Mouse (Mus musculus): ENCODE measurements around the gene Gm47996.
"Not testable (repeated sequence)": the region's sequence is repeated elsewhere in the genome, so short reads cannot be mapped to it uniquely, and the experiment has no call there.

The Gm47996 gene

DNA sequence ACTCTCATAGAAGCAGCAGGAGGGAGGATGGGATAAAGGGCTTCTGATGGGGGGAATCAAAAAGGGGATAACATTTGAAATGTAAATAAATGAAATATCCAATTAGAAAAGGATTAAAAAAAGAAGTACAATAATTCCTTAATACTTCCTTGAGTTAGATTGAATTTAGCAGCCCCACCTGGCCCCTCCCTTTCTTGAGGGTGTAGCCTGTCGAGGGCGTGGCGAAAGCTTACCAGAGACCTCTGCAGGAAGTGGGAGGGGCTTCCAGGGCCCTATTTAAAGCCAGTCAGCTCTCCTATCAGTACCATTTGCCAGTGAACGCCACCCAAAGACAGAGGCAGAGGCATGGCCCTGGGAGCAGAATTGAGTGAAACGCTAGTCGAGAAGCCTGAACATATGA, 6.1 kb upstream of the Gm47996 start, which contains the start of gene 3110040M04Rik:
Gene 3110040M04Rik (plus strand): TSS at position 304 of the 400 bp plus-strand sequence.
- DNase-seq (ENCODE audit: extremely low read depth, low read depth, low spot score) = not testable (repeated sequence)

DNA sequence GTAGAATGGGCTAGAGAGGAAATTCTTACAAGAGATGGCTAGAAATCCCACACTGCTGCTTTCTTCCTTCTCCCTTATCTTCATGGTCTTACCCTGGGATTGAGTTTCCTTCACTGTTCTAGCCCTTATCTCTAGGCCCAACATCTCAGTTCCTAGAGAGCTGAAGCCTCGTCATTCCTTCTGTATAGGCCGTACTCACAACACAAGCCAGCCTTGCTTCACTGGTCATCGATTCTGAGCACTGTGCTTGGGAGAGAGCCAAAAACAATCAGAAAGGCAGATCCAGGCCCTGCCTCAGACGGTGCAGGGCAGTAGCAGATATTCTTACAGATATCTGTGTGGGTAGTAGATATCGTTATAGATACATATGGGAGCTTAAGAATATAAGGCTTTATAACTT, 1.4 kb upstream of the Gm47996 start:
- DNase-seq (ENCODE audit: extremely low read depth, low read depth, low spot score) = not testable (repeated sequence)

DNA sequence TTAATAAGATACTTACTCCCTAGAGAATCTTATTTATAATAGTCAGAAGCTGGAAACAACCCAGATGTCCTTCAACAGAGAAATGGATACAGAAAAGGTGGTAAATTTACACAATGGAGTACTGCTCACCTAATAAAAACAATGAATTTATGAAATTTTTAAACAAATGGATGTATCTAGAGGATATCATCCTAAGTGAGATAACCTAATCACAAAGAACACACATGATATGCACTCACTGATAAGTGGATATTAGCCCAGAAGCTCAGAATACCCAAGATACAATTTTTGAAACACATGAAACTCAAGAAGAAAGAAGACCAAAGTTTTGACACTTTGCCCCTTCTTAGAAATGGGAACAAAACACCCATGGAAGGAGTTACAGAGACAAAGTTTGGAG, 987 bp upstream of the Gm47996 start:
- not testable (repeated sequence) for DNase-seq (ENCODE audit: extremely low read depth, low read depth, low spot score)

DNA sequence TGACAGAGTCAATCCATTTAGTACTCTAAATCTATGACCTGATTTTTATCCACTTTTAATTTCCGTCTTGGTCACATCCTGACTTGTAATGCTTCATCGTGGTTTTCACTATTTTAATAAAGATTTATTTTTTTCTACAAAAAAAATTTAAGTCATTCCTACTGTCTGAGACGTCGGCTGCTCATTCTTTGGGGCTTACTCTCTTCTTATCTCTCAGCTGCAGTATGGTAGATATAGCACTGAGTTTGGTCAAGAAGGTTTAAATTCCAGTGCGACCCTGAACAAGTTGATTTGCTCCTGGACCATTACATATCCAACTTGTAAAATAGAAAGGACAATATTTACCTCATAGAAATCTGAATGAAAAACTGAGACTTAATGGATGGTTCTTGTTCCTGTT, 1.7 kb downstream of the Gm47996 start:
- not testable (repeated sequence) for DNase-seq (ENCODE audit: extremely low read depth, low read depth, low spot score)

DNA sequence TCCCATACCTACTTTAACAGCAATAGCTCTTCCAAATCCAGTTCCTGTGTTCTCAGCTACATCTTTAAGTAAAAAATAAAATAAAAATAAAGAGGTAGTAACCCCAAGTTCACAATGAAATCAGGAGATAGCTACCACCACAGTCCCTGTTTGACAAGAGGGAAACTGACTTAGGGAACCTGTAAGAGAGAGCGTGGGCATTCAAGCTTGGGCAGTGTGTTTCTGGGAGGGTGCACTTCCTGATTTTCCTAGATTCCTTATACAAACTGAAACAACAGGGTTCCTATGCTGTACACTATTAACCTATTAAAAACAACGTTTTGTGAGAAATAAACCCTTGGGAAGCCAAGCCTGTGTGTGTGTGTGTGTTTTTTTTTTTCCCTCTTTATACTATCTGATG, 4.9 kb downstream of the Gm47996 start:
- DNase-seq (ENCODE audit: extremely low read depth, low read depth, low spot score) = no peak

DNA sequence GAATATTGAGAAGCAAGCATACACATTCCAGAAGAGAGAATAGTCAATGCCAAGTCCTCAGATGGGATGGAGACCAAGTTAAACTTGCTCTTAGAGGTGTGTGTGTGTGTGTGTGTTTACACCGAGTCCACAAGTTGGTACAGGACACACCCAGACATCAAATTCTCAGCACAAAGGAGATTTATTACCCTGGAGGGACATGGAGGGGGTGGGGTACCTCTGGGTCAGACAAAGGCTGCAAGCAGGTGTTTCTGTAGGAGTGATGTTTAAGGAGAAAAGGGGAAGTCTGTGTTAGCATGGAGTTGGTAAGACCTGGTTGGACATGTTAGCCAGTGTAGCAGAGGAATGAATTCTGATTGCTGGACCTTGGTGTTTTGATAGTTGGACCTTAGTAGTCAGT, 6.1 kb downstream of the Gm47996 start:
- DNase-seq (ENCODE audit: extremely low read depth, low read depth, low spot score) = no peak

DNA sequence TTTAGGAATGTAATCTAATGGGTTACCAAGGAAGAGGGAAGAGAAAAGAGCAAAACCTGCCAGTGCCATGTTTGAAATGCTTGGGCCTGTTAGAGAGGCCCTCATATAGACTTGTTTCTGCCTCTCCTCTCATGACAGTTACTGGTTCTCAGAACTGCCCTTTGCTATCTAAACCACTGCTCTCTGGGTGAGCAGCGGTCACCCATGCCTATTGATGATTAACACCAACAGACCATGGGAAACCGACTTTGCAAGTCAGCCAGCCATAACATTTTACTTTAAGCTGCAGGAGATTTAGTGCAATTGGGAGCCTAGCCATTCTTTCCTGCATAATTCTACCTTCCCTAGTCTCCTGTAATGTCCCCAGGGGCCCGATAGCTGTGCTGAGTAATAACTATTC, 6.5 kb downstream of the Gm47996 start:
- no peak for DNase-seq (ENCODE audit: extremely low read depth, low read depth, low spot score)

DNA sequence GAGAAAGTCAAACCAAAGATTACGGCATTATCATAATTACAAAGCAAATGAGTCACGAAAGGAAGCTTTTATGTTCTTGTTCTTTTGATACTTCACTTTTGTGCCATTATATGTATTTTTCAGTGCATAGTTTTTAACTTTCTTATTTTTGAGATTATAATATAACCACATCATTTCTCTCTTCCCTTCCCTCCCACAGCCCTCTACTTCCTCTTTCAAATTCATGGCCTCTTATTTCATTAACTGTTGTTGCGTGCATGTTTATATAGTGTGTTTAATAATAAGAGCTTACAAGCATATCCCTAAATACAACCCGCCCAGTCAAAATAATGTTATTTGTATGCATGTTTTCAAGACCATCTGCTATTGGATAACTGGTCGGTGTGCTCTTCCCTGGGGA, 9.1 kb downstream of the Gm47996 start:
- DNase-seq (ENCODE audit: extremely low read depth, low read depth, low spot score) = no peak

DNA sequence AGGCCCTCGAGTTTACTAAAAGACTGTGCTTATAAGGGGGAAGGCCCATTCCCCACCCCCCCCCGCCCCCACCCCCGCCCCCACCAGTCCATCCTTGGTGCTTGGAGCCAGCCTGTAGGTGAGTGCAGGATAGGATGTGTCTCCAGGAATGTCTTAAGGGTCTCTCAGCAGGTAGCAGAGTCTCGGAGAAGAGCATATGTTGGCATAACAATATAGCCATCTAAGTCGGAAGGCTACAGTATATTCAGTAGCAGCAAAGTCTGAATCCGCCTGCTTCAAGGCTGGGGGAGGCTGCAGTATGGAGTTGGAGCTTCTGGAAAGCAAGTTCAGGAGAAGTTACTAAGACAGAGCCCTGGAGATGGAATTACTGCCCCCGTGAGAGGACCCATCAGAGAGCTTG, 10.2 kb downstream of the Gm47996 start:
- no peak for DNase-seq (ENCODE audit: extremely low read depth, low read depth, low spot score)

DNA sequence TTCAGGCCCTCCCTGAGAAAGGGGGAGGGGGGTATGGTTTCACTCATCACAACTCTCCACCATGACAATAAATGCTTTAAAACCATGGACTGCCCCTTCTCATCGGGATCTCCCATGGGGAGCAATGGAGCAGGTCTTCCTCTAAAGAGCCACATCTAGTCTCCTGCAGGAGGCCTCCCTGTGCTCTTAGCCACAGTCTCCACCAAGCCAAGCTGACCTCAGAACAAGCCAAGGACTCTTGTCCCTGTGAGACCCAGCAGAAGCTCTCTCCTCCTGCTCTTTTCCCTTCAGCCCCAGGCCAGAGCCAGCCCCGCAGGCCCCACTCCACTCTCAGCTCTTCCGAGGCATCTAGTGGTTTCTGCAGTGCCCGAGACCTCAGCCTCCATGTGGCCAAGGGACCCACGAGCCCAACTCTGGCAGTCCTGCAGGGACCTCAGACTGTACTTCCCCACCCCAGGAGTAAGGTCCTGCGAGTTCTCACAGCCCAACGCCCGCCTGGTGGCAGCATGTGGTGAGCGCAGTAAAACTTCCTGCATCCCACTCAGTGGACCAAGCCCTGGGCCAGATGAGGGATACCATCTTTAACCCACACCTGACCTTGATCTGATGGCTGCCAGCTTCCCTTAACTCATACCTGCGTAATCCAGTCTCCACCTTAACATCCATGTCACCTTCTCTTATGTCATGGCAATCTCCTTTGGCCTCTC, 12.8 kb downstream of the Gm47996 start:
- DNase-seq (ENCODE audit: extremely low read depth, low read depth, low spot score) = no peak

DNA sequence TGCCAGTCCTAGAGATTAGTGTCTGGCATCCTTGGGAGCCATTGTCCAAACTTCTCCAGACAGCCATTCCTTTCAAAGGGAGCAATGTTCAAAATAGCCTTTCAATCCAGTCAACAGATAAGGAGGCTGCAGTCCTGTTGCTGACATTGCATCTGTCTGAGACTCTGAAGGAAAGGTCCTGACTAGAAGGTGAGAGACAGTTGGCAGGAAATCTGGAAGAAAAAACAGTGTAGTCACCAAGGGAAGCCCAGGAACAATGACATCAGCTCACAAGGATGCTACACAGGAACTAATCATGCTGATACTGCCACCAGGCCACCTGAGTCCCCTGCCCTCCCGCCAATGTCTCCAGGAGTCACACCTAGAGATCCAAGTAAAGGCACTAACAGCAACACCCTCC, 13.4 kb downstream of the Gm47996 start:
- no peak for DNase-seq (ENCODE audit: extremely low read depth, low read depth, low spot score)

DNA sequence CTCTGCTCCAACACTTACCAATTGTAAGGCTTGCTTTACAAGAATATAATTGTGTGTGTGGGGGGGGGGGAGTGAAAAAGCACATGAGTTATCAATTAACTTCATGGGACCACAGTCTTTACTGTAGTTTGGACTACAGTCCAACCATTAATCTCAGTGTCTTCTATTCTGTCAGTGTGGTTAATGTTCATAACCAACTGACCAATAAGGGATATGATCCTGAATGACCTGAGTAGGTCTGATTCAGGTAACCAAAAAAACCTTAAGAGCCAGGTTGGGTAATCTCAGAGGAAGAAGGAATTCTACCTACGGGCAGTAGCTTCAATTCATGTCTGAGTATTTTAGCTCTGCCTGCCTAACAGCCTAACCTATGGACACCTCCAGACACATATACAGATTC, 14.6 kb downstream of the Gm47996 start:
- DNase-seq (ENCODE audit: extremely low read depth, low read depth, low spot score) = no peak

DNA sequence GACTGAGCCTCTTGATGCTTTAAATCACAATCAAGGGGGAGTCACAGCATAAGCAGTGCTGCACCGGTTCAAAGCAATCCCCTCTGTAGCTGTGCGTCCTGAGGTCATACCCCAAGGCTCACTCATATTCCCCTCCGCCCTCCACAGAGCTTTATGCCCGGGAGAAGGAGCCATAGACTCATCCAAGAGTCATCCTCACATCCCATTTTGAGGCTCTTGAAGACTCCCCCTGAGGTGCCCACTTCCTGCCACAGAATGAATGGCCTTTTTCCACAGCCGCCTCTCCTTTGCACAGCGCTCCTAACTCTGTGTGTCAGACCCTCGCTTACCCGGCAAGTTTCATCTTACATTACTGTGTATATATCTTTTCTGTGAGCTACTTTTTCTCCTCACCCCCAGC, 17.6 kb downstream of the Gm47996 start:
- no peak for DNase-seq (ENCODE audit: extremely low read depth, low read depth, low spot score)

DNA sequence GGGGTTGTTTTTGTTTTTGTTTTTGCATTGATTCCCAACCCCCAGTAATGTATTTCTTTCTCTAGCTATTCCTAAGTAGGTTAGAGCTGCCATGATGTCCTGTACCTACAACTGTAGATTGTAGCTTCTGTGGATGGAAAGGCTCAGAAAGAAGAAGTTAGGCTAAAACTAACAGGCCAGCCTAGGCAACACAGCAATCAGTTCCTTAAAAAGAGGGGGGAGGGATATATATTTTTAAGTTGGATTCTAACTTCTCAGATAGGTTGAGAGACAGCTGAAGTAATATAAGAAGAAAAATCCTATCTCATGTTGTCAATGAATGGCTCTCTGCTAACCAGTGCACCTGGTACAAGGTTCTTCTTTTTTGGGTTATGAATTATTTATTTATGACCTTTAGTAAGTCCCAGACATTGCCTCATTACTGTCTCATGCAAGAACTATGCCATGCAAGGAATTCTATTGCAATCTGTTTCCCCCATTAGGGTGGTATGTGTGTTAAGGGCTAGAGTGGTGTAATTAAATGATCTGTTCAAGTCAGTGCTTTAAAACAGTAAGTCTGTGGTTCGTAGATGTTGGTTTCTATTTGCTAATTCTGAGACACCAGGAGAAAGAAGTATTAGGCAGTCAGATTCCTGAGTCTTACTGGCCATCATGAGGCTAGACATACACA, 18.5 kb downstream of the Gm47996 start:
- DNase-seq (ENCODE audit: extremely low read depth, low read depth, low spot score) = no peak

DNA sequence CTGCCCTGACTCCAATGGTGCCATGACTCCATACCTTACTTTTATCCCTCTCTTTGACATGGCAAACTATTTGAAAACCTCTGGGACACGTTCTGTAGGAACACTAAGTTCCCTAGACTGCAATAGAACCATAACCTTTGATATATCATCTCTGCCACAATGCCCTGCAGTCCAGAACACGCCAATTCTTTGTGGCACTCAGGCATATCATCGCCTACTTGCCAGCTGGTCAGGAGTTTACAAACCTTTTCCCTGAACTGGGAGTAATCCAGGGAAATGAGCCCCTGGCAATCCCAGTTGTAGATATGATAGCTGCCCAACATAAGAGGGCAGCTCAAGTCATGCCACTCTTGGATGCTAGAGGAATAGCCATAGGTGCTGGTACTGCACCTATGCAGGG, 22.4 kb downstream of the Gm47996 start:
- no peak for DNase-seq (ENCODE audit: extremely low read depth, low read depth, low spot score)

DNA sequence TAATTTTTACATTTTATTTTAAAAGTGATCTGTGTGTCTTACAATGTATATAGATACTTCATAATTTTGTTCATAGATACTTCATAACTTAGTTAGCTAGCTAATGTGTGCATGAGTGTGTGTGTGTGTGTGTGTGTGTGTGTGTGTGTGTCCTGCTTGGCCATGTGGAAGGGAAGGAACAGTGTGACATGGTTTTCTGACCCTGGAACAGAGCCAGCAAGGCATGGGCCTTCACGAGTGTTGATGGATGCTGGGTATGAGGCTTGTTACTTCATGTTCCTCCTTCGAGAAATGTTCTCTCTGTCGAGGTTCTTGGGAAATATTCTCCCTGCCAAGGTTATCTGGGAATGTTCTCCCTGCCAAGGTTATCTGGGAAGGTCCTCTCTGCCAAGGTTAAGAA, 23.8 kb downstream of the Gm47996 start:
- no peak for DNase-seq (ENCODE audit: extremely low read depth, low read depth, low spot score)

DNA sequence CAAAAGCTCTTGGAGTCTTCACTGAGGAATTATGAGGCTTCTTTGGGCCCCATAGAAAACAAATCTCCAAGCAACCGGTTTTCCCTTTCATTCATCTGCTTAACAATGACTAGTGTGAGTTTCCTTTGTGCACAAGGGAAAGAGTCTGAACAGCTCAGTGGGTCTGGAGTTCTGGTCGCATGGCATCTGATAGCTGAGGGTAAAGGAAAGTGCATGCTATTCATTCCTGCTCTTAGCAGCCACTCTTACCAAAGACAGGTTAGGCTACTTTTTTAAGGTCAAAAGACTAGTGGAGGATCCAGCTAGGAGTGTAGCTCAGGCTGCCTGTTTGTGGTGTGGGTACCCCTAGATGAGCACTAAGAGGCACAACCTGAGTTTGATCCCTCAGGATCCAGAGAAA, 25.6 kb downstream of the Gm47996 start:
- DNase-seq (ENCODE audit: extremely low read depth, low read depth, low spot score) = no peak

DNA sequence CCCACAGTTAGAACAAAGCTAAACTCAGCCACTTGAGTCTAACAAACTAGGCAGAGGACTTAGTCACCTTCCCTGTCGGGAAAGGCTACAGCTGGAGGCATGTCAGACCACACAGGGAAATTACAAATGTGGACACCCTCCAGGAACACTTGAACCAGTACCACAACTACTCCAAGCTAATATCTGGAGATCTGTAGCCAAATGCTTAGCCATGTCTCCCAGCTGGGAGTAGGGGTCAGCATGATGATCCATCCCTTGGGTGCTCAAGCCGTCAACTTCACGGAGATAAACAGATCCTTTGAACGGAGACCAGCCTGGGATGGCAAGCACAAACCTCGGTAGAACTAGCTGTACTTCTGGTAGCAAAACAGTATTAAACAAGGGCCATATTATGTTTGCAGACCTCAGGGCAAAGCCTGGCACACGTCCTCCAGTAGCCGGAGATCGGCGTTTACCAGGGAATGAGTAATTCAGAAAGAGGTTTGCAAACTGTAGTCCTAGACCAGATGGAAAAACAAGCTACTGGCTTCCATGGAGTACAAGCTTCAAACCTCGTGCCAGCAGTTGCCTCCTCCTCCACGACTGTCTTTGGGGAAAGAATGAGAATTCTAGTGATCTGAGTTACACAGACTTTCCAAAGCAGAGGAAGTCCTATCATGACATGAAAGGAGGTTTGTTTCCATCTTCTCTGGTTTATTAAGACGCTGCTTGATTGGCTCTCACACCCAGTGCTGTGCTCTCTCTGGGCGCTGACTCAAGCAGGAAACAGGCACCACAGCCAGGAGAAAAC, 26.4 kb downstream of the Gm47996 start:
- DNase-seq (ENCODE audit: extremely low read depth, low read depth, low spot score) = no peak

DNA sequence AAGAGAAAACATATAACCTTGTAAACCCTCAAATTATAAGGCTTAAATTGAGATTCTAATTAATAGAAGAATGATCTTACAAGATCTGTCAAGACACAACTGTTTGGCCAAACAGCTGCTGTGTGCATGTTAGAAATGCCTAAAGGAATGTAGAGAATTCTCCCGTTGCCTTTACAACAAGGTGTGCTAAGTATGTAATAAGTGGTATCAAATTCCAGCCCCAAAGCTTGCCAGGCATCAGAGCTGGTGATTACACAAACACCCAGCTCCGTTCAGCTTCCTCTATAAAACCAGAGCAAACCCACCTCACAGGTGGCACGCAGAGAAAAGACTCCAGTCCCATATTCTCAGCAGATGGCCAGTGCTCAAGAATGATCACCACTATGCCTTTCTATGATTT, 27.8 kb downstream of the Gm47996 start:
- no peak for DNase-seq (ENCODE audit: extremely low read depth, low read depth, low spot score)

DNA sequence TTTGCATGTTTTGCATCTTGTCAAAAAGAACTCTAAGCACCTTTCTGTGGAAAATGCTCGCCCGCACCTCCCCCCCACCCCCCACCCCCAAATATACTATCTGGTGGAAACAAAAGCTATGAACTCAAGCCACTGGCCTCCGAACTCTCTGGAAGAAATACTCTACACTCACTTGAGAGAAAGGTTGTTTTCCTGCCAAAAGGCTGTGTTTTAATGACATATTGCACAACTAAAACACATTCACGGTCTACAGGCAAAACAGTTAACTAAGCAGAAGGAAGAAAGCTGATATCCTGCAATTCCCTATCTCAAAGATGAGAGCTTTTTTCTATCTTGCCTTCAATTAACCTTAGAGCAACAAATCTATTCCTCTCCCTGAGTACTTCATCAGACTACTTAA, 33.4 kb downstream of the Gm47996 start:
- DNase-seq (ENCODE audit: extremely low read depth, low read depth, low spot score) = no peak

DNA sequence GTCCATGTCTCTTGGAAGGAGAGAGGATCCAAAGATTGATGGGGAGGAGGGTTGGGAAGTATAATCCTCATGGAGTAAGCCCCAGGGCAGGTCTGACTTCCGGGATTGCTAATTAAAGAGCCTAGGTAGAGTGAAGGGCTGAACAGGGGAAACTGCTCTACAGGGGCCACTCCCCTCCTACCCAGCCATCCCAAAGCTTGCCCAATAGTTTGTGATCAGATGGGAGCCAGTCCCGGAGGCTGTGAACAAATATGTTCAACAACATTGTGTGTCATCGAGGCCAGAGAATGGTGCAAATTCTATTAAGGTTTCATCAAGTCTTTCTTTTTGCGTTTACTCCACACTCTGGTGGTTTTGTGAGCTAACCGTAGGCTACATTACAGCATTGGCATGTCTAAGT, 34.1 kb downstream of the Gm47996 start:
- no peak for DNase-seq (ENCODE audit: extremely low read depth, low read depth, low spot score)

DNA sequence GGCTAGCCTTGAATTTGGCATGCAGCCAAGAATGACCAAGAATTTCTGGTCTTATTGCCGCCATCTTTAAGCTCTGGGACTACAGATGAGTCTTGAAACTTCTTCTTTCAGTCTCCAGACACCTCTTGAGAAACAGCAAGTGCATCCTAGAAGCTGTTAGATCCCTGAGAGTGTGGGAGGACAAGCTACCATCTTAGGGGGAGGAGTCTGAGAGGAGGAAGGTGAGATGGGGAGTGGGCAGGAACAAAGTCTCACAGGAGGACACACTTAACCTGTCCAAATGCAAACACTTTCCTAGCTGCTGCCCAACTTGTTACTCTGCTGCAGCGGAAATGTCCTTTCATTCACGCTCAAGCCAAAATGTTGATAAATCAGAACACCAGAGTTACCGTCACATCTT, 34.8 kb downstream of the Gm47996 start:
- no peak for DNase-seq (ENCODE audit: extremely low read depth, low read depth, low spot score)
